Mouse (Mus musculus) lung, embryonic 14.5 days (tissue): ENCODE measurements around the gene Ankrd63. TPM values are rescaled to one million over a fixed set of nuclear protein-coding genes. Genes with fewer than 3 reads are reported as not detected.
A peak's percentile ranks its signal among the peaks of the same experiment; 100 is the strongest.

Experiments used
- ATAC-seq: fragments of 200-750 bp; cut with Nextera tagmentation; 2 replicates; pipeline ENCODE4 v1.8.0; 2017; ENCODE audit warnings: mild to moderate bottlenecking, moderate TSS enrichment, moderate library complexity; ENCODE audit not compliant: insufficient read depth
- DNase-seq: peaks from one replicate; pipeline ENCODE4 v3.0.0-alpha.2; 2015
- H3K27ac ChIP-seq: fragments of 300-500 bp; sonication (generic); 2 replicates; pipeline ENCODE4 v1.5.1; 2014; ENCODE audit warnings: low read depth, mild to moderate bottlenecking, moderate library complexity
- H3K27me3 ChIP-seq: fragments of 300-500 bp; sonication (generic); 2 replicates; pipeline ENCODE4 v1.6.1; 2014; ENCODE audit warnings: low read length, control low read depth; ENCODE audit not compliant: insufficient read depth
- H3K36me3 ChIP-seq: fragments of 300-500 bp; sonication (generic); 2 replicates; pipeline ENCODE4 v1.6.1; 2014; ENCODE audit warnings: control low read depth; ENCODE audit not compliant: insufficient read depth
- H3K4me1 ChIP-seq: fragments of 300-500 bp; sonication (generic); 2 replicates; pipeline ENCODE4 v1.6.1; 2014; ENCODE audit warnings: antibody characterized with exemption, control low read depth; ENCODE audit not compliant: insufficient read depth
- H3K4me2 ChIP-seq: fragments of 300-500 bp; sonication (generic); 2 replicates; pipeline ENCODE4 v1.6.1; 2014; ENCODE audit warnings: mild to moderate bottlenecking
- H3K4me3 ChIP-seq: fragments of 300-500 bp; sonication (generic); 2 replicates; pipeline ENCODE4 v1.5.1; 2014; ENCODE audit warnings: low read depth, low read length
- H3K9ac ChIP-seq: fragments of 300-500 bp; sonication (generic); 2 replicates; pipeline ENCODE4 v1.6.1; 2014
- H3K9me3 ChIP-seq: fragments of 300-500 bp; sonication (generic); 2 replicates; pipeline ENCODE4 v1.6.1; 2016; ENCODE audit warnings: low read depth, low read length, control low read depth
- CTCF ChIP-seq: IDR thresholded peaks from 2 replicates; pipeline ENCODE4 v1.5.1; 2016; ENCODE audit warnings: antibody characterized with exemption, low read depth
- WGBS: fragments of 180-500 bp; shearing (Covaris S2); extraction: QIAGEN DNeasy Blood & Tissue Kit; methylation state at CpG from one replicate; pipeline ENCODE4 v1.1.7; 2014; 5-methylcytosine and 5-hydroxymethylcytosine counted together
- polyA plus RNA-seq: library from polyadenylated mRNA; unstranded; fragments of >200 nt; fragmentation: Nextera tagmentation; extraction: Ambion mirVana; gene quantifications from 2 replicates; pipeline ENCODE4 v1.2.1, GENCODE M21; 2014

Ankrd63 gene
- polyA plus RNA-seq, 1 experiment from 2014 or later = not detected

- Histone ChIP-seq H3K4me3 (peak overlapping the region; percentile 76), H3K4me1 (peaks cover 11% of the 10 kb centered on the region), H3K36me3 (0 out of 2 replicates have a peak, but pooled peaks cover 6% of the 10 kb centered on the region), H3K27me3 (peaks cover 9% of the 10 kb centered on the region), H3K9me3 (no peaks in the 10 kb centered on the region), H3K27ac (peak overlapping the region; percentile 38; the same call in 1 of the 2 replicates), H3K4me2 (peak overlapping the region; percentile 91), H3K9ac (peak overlapping the region; percentile 80)
- under 1% methylated on average over 106 of the region's 113 CpGs for WGBS
- DNase-seq (peak; percentile 55), ATAC-seq (peak; percentile 53)
- TF ChIP-seq CTCF = no peak
Measured at GRCm38 (mm10) chr2:118745915-118746901, 42.4 kb upstream of the Ankrd63 start.

GRCm38 (mm10) chr2:118745232-118745884 lies 41.6 kb upstream of the Ankrd63 start, which contains the start of gene Inafm2:
Gene Inafm2 (plus strand): TSS chr2:118745758.
- no peak for TF ChIP-seq CTCF
- 0% methylated on average over 52 of the region's 57 CpGs for WGBS
- Histone ChIP-seq H3K4me1 (peaks cover 11% of the 10 kb centered on the region), H3K9ac (peak within 1 kb of the TSS; percentile 80), H3K4me3 (peak within 1 kb of the TSS; percentile 76), H3K9me3 (no peaks in the 10 kb centered on the region), H3K4me2 (peak within 1 kb of the TSS; percentile 91), H3K27ac (peak within 1 kb of the TSS; percentile 38; the same call in 1 of the 2 replicates), H3K36me3 (0 out of 2 replicates have a peak, but pooled peaks cover 5% of the 10 kb centered on the region), H3K27me3 (peaks cover 9% of the 10 kb centered on the region)
- DNase-seq = peak; percentile 96
- peak; percentile 92 for ATAC-seq

- no peak for TF ChIP-seq CTCF
- peaks cover 10% of the 10 kb centered on the region; the same call in 1 of the 2 replicates for H3K4me1 ChIP-seq
- H3K4me3 ChIP-seq = no peak overlapping the region
- peaks cover 9% of the 10 kb centered on the region for H3K27me3 ChIP-seq
- H3K9ac ChIP-seq = no peak overlapping the region
- H3K4me2 ChIP-seq = peak overlapping the region; percentile 91
- no peak overlapping the region for H3K27ac ChIP-seq
- H3K9me3 ChIP-seq = no peaks in the 10 kb centered on the region
- DNase-seq (no peak), ATAC-seq (no peak)
- H3K36me3 ChIP-seq = no peaks in the 10 kb centered on the region
- 9% methylated on average over 7 of the region's 7 CpGs for WGBS
Measured at GRCm38 (mm10) chr2:118744621-118745020, 40.9 kb upstream of the Ankrd63 start.

GRCm38 (mm10) chr2:118743261-118743943 lies 39.6 kb upstream of the Ankrd63 start:
- H3K36me3 ChIP-seq = no peaks in the 10 kb centered on the region
- ATAC-seq (no peak), DNase-seq (peak; percentile 88)
- TF ChIP-seq CTCF = peak; percentile 89
- no peak overlapping the region for H3K27ac ChIP-seq
- 26% methylated on average over 8 of the region's 8 CpGs for WGBS
- no peaks in the 10 kb centered on the region for H3K9me3 ChIP-seq
- no peak overlapping the region for H3K4me3 ChIP-seq
- H3K4me1 ChIP-seq = peaks cover 8% of the 10 kb centered on the region; the same call in 1 of the 2 replicates
- peaks cover 9% of the 10 kb centered on the region for H3K27me3 ChIP-seq
- H3K9ac ChIP-seq = no peak overlapping the region
- H3K4me2 ChIP-seq = no peak overlapping the region

GRCm38 (mm10) chr2:118741183-118741582 lies 37.4 kb upstream of the Ankrd63 start:
- ATAC-seq (no peak), DNase-seq (peak; percentile 17)
- no peak overlapping the region for H3K4me3 ChIP-seq
- WGBS = 51% methylated on average over 9 of the region's 9 CpGs
- no peaks in the 10 kb centered on the region for H3K9me3 ChIP-seq
- no peak overlapping the region for H3K9ac ChIP-seq
- H3K4me2 ChIP-seq = no peak overlapping the region
- no peak for TF ChIP-seq CTCF
- peaks cover 9% of the 10 kb centered on the region for H3K27me3 ChIP-seq
- H3K4me1 ChIP-seq = no peaks in the 10 kb centered on the region
- no peaks in the 10 kb centered on the region for H3K36me3 ChIP-seq
- no peak overlapping the region for H3K27ac ChIP-seq

GRCm38 (mm10) chr2:118740341-118740740 lies 36.6 kb upstream of the Ankrd63 start:
- peaks cover 9% of the 10 kb centered on the region for H3K27me3 ChIP-seq
- H3K27ac ChIP-seq = no peak overlapping the region
- ATAC-seq = no peak
- 50% methylated on average over 3 of the region's 3 CpGs for WGBS
- no peak overlapping the region for H3K4me3 ChIP-seq
- no peak for TF ChIP-seq CTCF
- H3K36me3 ChIP-seq = no peaks in the 10 kb centered on the region
- no peak overlapping the region for H3K4me2 ChIP-seq
- DNase-seq = no peak
- H3K9me3 ChIP-seq = no peaks in the 10 kb centered on the region
- no peaks in the 10 kb centered on the region for H3K4me1 ChIP-seq
- H3K9ac ChIP-seq = no peak overlapping the region
